Mouse (Mus musculus) midbrain, embryonic 16.5 days (tissue): ENCODE data around the gene Ntrk2. TPM values are rescaled to one million over a fixed set of nuclear protein-coding genes. Genes with fewer than 3 reads are reported as not detected.

Source experiments
- ATAC-seq: fragments of 200-750 bp; cut with Nextera tagmentation; 2 replicates; pipeline ENCODE4 v1.8.0; 2017; ENCODE audit warnings: moderate TSS enrichment
- H3K27ac ChIP-seq: fragments of 300-500 bp; sonication (generic); 2 replicates; pipeline ENCODE4 v1.5.1; 2014; ENCODE audit warnings: mild to moderate bottlenecking, low read length, mixed read lengths
- H3K27me3 ChIP-seq: fragments of 300-500 bp; sonication (generic); 2 replicates; pipeline ENCODE4 v1.6.1; 2014; ENCODE audit warnings: low read depth, low read length, mixed read lengths; ENCODE audit not compliant: control insufficient read depth, insufficient read depth
- H3K36me3 ChIP-seq: fragments of 300-500 bp; sonication (generic); 2 replicates; pipeline ENCODE4 v1.6.1; 2014; ENCODE audit warnings: mild to moderate bottlenecking, low read length, moderate library complexity, mixed read lengths; ENCODE audit not compliant: control insufficient read depth, insufficient read depth
- H3K4me1 ChIP-seq: fragments of 300-500 bp; sonication (generic); 2 replicates; pipeline ENCODE4 v1.6.1; 2014; ENCODE audit warnings: mild to moderate bottlenecking, low read length, mixed read lengths; ENCODE audit not compliant: control insufficient read depth, insufficient read depth
- H3K4me2 ChIP-seq: fragments of 300-500 bp; sonication (generic); 2 replicates; pipeline ENCODE4 v1.6.1; 2014; ENCODE audit warnings: mild to moderate bottlenecking, low read length, mixed read lengths
- H3K4me3 ChIP-seq: fragments of 300-500 bp; sonication (generic); 2 replicates; pipeline ENCODE4 v1.5.1; 2014; ENCODE audit warnings: low read depth, mild to moderate bottlenecking, low read length, moderate library complexity, mixed read lengths
- H3K9ac ChIP-seq: fragments of 300-500 bp; sonication (generic); 2 replicates; pipeline ENCODE4 v1.6.1; 2014; ENCODE audit warnings: low read depth, low read length, mixed read lengths
- H3K9me3 ChIP-seq: fragments of 300-500 bp; sonication (generic); replicated peaks from 2 replicates; pipeline ENCODE4 v1.6.1; 2014; ENCODE audit warnings: mild to moderate bottlenecking, low read length, mixed read lengths; ENCODE audit not compliant: control insufficient read depth, poor library complexity, severe bottlenecking
- WGBS: fragments of 180-500 bp; shearing (Covaris S2); extraction: QIAGEN DNeasy Blood & Tissue Kit; methylation state at CpG from one replicate; pipeline ENCODE4 v1.1.7; 2014; 5-methylcytosine and 5-hydroxymethylcytosine counted together
- polyA plus RNA-seq: library from polyadenylated mRNA; unstranded; fragments of >200 nt; fragmentation: Nextera tagmentation; extraction: Ambion mirVana; gene quantifications from 2 replicates; pipeline ENCODE4 v1.2.1, GENCODE M21; 2015

Gene Ntrk2
- 118 and 137 TPM in 2 replicates for polyA plus RNA-seq

DNA sequence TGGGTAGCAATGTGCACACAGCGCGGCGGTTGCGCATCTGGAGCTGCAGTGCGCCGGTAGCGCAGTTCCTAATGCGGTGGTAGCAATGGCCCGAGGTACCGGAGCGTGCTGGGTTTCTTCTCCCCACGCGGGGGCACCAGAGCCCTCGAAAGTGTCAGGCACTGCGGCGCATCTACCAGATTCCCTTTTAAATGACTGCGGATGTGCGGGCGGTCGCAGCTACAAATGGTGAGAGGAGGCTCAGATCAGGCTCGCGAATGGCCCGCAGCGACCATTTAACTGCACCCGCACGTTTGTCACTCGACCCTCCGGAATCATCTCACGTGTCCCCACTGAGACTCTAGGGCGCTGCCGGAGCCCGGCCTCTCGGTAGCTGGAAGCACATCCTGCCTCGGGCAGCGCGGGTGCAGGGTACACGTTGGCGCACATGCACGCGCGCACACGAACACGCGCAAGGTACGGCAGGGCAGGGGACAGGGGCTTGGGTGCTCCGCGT lies at the start of gene Ntrk2:
Gene Ntrk2 (plus strand): TSS at position 173 of the 496 bp plus-strand sequence.
- Histone ChIP-seq H3K4me1 (peaks cover 21% of the 10 kb centered on the region), H3K4me2 (peak within 1 kb of the TSS; percentile 91), H3K9ac (peak within 1 kb of the TSS; percentile 97), H3K27me3 (no peaks in the 10 kb centered on the region), H3K36me3 (no peaks in the 10 kb centered on the region), H3K27ac (peak within 1 kb of the TSS; percentile 97), H3K9me3 (no peaks in the 10 kb centered on the region), H3K4me3 (peak within 1 kb of the TSS; percentile 84)
- ATAC-seq, result peak; percentile 81
- WGBS, result under 1% methylated on average over 47 of the region's 47 CpGs

DNA sequence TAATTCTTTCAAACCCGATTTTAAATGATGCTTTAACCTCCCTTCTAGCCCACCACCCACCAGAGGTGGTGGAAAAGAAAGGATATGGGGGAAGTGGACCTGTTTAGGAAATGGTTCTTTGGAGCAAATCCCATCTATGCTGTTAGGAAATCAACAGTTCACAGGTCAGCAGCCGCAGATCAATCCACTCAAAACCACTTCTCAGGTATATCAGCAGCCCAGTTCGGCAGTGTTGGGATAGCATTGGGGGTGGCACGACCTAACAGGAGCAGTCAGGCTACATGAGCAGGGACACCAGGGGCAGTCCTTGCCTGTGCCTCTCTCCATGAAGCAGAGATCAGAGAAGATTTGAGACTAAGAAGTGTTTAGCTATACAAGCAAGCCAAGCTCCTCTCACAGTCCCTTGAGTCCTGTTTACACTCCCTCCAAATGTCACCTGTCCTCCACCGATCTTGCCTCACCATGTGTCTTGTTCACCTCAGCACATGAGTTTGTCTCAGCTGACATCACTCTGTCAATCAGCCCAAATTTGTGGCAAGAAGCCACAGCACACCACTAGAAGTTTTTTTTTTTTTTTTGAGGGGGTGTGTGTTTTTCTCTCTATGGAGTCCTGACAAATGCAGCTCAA lies 45.3 kb upstream of the Ntrk2 start:
- no peak for ATAC-seq
- WGBS, result 86% methylated on average over 5 of the region's 5 CpGs
- Histone ChIP-seq H3K4me1 (no peaks in the 10 kb centered on the region), H3K9me3 (no peaks in the 10 kb centered on the region), H3K36me3 (no peaks in the 10 kb centered on the region), H3K4me3 (no peak overlapping the region), H3K9ac (no peak overlapping the region), H3K27me3 (no peaks in the 10 kb centered on the region), H3K27ac (no peak overlapping the region), H3K4me2 (no peak overlapping the region)

DNA sequence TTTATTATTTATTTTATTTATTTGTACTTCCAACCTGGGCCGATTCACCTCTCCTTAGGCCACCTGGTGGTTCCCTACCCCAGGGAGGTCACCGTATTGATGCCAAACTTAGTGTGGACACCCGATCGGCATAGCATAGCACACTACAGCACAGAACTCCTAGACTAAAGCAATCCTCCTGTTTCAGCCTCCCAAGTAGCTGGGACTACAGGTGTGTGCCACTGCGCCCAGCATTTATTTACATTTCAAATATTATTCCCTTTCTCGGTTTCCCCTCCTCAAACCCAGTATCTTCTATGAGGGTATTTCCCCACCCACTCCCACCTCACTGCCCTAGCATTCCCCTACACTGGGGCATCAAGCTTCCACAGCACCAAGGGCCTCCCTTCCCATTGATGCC lies 38.1 kb upstream of the Ntrk2 start:
- H3K27me3 ChIP-seq, result no peaks in the 10 kb centered on the region
- H3K4me1 ChIP-seq, result no peaks in the 10 kb centered on the region
- 97% methylated on average over 6 of the region's 6 CpGs for WGBS
- no peak overlapping the region for H3K4me3 ChIP-seq
- no peaks in the 10 kb centered on the region for H3K36me3 ChIP-seq
- ATAC-seq, result no peak
- no peak overlapping the region for H3K4me2 ChIP-seq
- H3K9me3 ChIP-seq, result no peaks in the 10 kb centered on the region
- no peak overlapping the region for H3K9ac ChIP-seq
- no peak overlapping the region for H3K27ac ChIP-seq

- WGBS, result 66% methylated on average over 2 of the region's 2 CpGs
- Histone ChIP-seq H3K27ac (no peak overlapping the region), H3K4me1 (no peaks in the 10 kb centered on the region), H3K4me2 (no peak overlapping the region), H3K9ac (no peak overlapping the region), H3K27me3 (no peaks in the 10 kb centered on the region), H3K4me3 (no peak overlapping the region), H3K36me3 (no peaks in the 10 kb centered on the region), H3K9me3 (no peaks in the 10 kb centered on the region)
- no peak for ATAC-seq
These were observed 36.9 kb upstream of the Ntrk2 start for GRCm38 (mm10) chr13:58769438-58769837.

GRCm38 (mm10) chr13:58779261-58779660 lies 27.1 kb upstream of the Ntrk2 start:
- Histone ChIP-seq H3K27ac (no peak overlapping the region), H3K27me3 (no peaks in the 10 kb centered on the region), H3K4me1 (no peaks in the 10 kb centered on the region), H3K4me2 (no peak overlapping the region), H3K9me3 (no peaks in the 10 kb centered on the region), H3K4me3 (no peak overlapping the region), H3K9ac (no peak overlapping the region), H3K36me3 (no peaks in the 10 kb centered on the region)
- no peak for ATAC-seq
- whole genome bisulfite sequencing, result 94% methylated on average over 14 of the region's 14 CpGs

DNA sequence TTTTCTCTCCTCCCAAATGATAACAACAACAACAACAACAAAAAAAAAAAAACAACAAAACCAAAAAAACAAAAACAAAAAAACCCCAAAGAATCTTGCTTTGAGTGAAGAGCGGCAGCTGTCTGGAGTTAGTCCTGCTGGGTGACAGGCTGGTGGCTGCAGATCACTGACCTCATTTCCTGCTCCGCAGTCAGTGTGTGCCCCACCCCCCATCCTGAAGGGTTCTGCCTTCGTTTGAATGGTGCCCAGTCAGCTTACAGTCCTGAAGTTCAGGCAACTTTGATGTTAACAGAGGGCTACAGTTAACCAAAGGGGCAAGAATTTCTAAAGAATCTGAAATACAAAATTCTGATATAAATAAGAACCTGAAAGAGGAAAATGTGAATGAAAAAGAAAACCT lies 19.9 kb upstream of the Ntrk2 start:
- H3K9me3 ChIP-seq, result no peaks in the 10 kb centered on the region
- H3K27ac ChIP-seq, result no peak overlapping the region
- ATAC-seq, result no peak
- H3K9ac ChIP-seq, result no peak overlapping the region
- 16% methylated on average over 3 of the region's 3 CpGs for WGBS
- H3K4me1 ChIP-seq, result no peaks in the 10 kb centered on the region
- no peak overlapping the region for H3K4me3 ChIP-seq
- no peaks in the 10 kb centered on the region for H3K27me3 ChIP-seq
- H3K36me3 ChIP-seq, result no peaks in the 10 kb centered on the region
- H3K4me2 ChIP-seq, result no peak overlapping the region

GRCm38 (mm10) chr13:58790741-58791140 lies 15.6 kb upstream of the Ntrk2 start:
- no peaks in the 10 kb centered on the region for H3K27me3 ChIP-seq
- no peaks in the 10 kb centered on the region for H3K36me3 ChIP-seq
- ATAC-seq, result no peak
- no peak overlapping the region for H3K4me2 ChIP-seq
- H3K27ac ChIP-seq, result no peak overlapping the region
- no peaks in the 10 kb centered on the region for H3K9me3 ChIP-seq
- H3K9ac ChIP-seq, result no peak overlapping the region
- no peaks in the 10 kb centered on the region for H3K4me1 ChIP-seq
- 83% methylated on average over 7 of the region's 7 CpGs for WGBS
- H3K4me3 ChIP-seq, result no peak overlapping the region

GRCm38 (mm10) chr13:58797386-58797785 lies 9.0 kb upstream of the Ntrk2 start:
- no peak overlapping the region for H3K4me2 ChIP-seq
- WGBS, result 94% methylated on average over 7 of the region's 7 CpGs
- H3K4me3 ChIP-seq, result no peak overlapping the region
- no peaks in the 10 kb centered on the region for H3K4me1 ChIP-seq
- no peak for ATAC-seq
- H3K9me3 ChIP-seq, result no peaks in the 10 kb centered on the region
- H3K9ac ChIP-seq, result no peak overlapping the region
- H3K27ac ChIP-seq, result no peak overlapping the region
- H3K36me3 ChIP-seq, result no peaks in the 10 kb centered on the region
- no peaks in the 10 kb centered on the region for H3K27me3 ChIP-seq

DNA sequence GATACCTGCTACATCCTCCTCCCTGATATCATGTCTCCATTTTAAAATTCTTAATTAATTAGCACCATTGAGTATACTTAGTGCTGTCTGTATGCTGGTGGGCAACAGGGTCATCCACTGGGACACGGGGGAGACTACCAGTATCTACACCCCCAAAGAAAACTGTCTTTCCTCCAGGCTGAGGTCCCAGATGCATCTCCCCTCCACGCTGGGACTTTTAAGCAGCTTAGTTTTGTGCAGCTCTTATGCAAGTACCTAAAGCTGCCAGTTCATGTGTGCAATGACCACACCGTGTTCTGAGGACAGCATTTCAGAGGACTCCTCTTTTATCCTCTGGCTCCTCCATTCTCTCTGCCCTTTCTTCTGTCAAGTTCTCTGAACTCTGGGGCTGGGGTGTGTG lies 5.1 kb upstream of the Ntrk2 start:
- WGBS, result 80% methylated on average over 3 of the region's 3 CpGs
- Histone ChIP-seq H3K27ac (no peak overlapping the region), H3K4me2 (no peak overlapping the region), H3K9me3 (no peaks in the 10 kb centered on the region), H3K9ac (no peak overlapping the region), H3K4me1 (peaks cover 6% of the 10 kb centered on the region), H3K27me3 (no peaks in the 10 kb centered on the region), H3K4me3 (no peak overlapping the region), H3K36me3 (no peaks in the 10 kb centered on the region)
- no peak for ATAC-seq
